Mouse (Mus musculus) heart, embryonic 12.5 days (tissue): ENCODE measurements at regions not wholly inside any gene's neighbourhood (a gene's known extent, or its start where the extent isn't known, plus 50 kb on each side); places are given as distances from the start of the nearest gene placed in this dataset.

Experiments used
- ATAC-seq: fragments of 200-750 bp; cut with Nextera tagmentation; 2 replicates; pipeline ENCODE4 v1.8.0; 2017; ENCODE audit warnings: moderate TSS enrichment, moderate library complexity; ENCODE audit not compliant: insufficient number of reproducible peaks, low FRiP score
- H3K27ac ChIP-seq: fragments of 300-500 bp; sonication (generic); 2 replicates; pipeline ENCODE4 v1.5.1; 2016; ENCODE audit warnings: mild to moderate bottlenecking, moderate library complexity; ENCODE audit not compliant: poor library complexity, severe bottlenecking
- H3K27me3 ChIP-seq: fragments of 300-500 bp; sonication (generic); replicated peaks from 2 replicates; pipeline ENCODE4 v1.6.1; 2016; ENCODE audit warnings: mild to moderate bottlenecking, moderate library complexity
- H3K36me3 ChIP-seq: fragments of 300-500 bp; sonication (generic); 2 replicates; pipeline ENCODE4 v1.6.1; 2016; ENCODE audit warnings: mild to moderate bottlenecking, moderate library complexity
- H3K4me1 ChIP-seq: fragments of 300-500 bp; sonication (generic); replicated peaks from 2 replicates; pipeline ENCODE4 v1.6.1; 2016; ENCODE audit warnings: mild to moderate bottlenecking
- H3K4me2 ChIP-seq: fragments of 300-500 bp; sonication (generic); 2 replicates; pipeline ENCODE4 v1.6.1; 2016; ENCODE audit warnings: mild to moderate bottlenecking, moderate library complexity
- H3K4me3 ChIP-seq: fragments of 300-500 bp; sonication (generic); 2 replicates; pipeline ENCODE4 v1.5.1; 2016; ENCODE audit warnings: mild to moderate bottlenecking
- H3K9ac ChIP-seq: fragments of 300-500 bp; sonication (generic); 2 replicates; pipeline ENCODE4 v1.6.1; 2016; ENCODE audit warnings: mild to moderate bottlenecking, moderate library complexity
- H3K9me3 ChIP-seq: fragments of 300-500 bp; sonication (generic); replicated peaks from 2 replicates; pipeline ENCODE4 v1.6.1; 2016; ENCODE audit warnings: mild to moderate bottlenecking, moderate library complexity
- WGBS: fragments of 180-500 bp; shearing (Covaris S2); methylation state at CpG from one replicate; pipeline ENCODE4 v1.1.7; 2016; 5-methylcytosine and 5-hydroxymethylcytosine counted together

- Histone ChIP-seq H3K4me2 (no peak overlapping the region), H3K4me3 (no peak overlapping the region), H3K27me3 (no peaks in the 10 kb centered on the region), H3K4me1 (peaks cover 17% of the 10 kb centered on the region), H3K27ac (peak overlapping the region; percentile 51; the same call in 1 of the 2 replicates), H3K9ac (no peak overlapping the region), H3K36me3 (no peaks in the 10 kb centered on the region), H3K9me3 (no peaks in the 10 kb centered on the region)
- 27% methylated on average over 4 of the region's 4 CpGs for WGBS
- ATAC-seq: no peak; the same call in 1 of the 2 replicates
Observed at GRCm38 (mm10) chr10:111771010-111771409, 201.5 kb upstream of the Krr1 start.

DNA sequence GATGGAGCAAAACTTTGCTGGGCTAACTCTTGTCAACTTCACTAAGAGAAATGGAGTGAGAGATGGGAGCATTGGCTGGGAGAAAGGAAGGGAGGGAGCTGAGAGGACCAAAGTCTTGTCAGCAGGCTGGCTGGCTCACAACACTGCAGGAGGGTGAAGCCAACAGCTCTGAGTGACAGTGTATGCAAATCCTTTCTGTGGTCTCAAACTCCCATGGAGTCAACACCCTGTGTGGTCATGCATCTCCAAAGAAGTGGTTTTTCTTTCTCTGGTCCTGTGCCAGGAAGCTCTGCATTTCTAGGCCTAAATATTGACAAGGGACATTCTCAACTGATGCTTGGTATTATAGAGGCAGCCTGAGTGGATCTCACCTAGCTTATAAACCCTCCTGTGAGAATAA lies 194.9 kb upstream of the Krr1 start:
- no peaks in the 10 kb centered on the region for H3K36me3 ChIP-seq
- H3K27ac ChIP-seq: no peak overlapping the region
- H3K9me3 ChIP-seq: no peaks in the 10 kb centered on the region
- no peak overlapping the region for H3K4me3 ChIP-seq
- ATAC-seq: no peak
- H3K27me3 ChIP-seq: no peaks in the 10 kb centered on the region
- no peak overlapping the region for H3K9ac ChIP-seq
- H3K4me1 ChIP-seq: no peaks in the 10 kb centered on the region
- H3K4me2 ChIP-seq: no peak overlapping the region

DNA sequence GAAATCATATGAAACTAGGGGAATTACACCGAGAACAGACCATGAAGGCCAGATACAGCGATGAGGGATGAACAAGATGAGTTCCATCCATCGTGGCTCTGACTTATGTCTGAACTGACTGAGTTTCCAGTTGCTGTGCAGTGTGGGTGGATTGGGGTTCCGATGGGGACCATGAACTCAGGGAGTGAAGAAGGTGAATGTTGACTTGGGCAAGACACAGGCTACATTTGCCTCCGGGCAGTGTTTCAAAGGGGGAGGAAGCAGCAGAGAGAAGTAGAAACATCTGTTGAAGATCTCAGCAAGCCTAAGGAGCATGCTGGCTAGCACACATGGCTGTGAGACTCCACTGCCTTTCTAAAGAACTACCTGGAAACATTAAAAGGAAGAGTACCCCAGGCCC lies 194.4 kb upstream of the Krr1 start:
- H3K27me3 ChIP-seq: no peaks in the 10 kb centered on the region
- H3K27ac ChIP-seq: no peak overlapping the region
- H3K4me3 ChIP-seq: no peak overlapping the region
- no peak for ATAC-seq
- H3K9ac ChIP-seq: no peak overlapping the region
- no peaks in the 10 kb centered on the region for H3K9me3 ChIP-seq
- no peaks in the 10 kb centered on the region for H3K36me3 ChIP-seq
- 82% methylated on average over 5 of the region's 5 CpGs for WGBS
- H3K4me2 ChIP-seq: no peak overlapping the region
- no peaks in the 10 kb centered on the region for H3K4me1 ChIP-seq

DNA sequence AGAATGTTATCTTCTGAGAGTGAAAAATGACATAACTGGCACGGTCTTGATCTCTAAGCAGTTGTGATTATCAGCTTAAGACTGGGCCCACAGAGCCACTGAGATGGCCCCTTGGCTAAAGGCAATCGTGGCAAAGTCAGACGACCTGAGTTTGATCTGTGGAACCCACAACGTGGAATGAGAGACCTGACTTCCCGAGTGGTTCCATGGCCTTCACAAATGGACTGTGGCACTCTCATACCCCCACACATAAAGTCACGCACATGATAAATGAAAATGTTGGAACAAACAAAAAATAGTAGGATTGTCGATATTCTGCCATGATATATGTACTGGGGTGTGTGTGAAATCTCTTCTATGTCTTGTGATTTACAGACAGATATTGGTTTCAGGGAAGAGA lies 192.5 kb upstream of the Krr1 start:
- Histone ChIP-seq H3K9me3 (no peaks in the 10 kb centered on the region), H3K4me3 (no peak overlapping the region), H3K4me2 (no peak overlapping the region), H3K36me3 (no peaks in the 10 kb centered on the region), H3K4me1 (no peaks in the 10 kb centered on the region), H3K9ac (no peak overlapping the region), H3K27ac (no peak overlapping the region), H3K27me3 (no peaks in the 10 kb centered on the region)
- no peak for ATAC-seq
- 82% methylated on average over 7 of the region's 7 CpGs for WGBS

DNA sequence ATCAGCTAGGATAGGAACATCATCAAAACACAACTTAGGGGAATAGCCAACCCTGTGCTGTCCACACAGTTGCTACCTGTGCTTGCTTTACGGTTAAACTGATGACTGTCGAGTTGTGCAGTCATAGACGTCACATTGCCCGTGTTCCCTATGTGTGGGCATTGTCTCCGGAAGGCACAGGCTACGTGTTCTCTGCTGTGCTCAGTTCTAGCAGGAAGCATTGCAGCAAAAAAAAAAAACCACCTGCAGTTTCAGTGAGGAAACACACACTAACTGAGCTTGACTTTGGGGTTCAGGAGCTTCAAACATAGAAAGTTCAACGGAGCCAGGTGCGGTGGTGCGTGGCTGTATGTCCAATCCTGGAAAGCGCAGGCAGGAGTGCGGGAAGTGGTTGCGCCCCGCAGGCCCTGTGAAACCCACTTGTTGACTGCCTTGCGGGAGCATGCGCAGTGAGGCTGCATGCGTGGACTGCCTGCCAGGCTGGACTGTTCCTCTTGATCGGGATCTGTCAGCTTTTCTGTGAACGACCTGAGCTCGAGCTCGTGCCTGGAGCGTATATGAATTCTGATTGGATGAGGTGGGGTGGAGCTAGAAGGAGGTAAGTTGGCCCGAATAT lies 190.2 kb upstream of the Krr1 start:
- no peak for ATAC-seq
- H3K27ac ChIP-seq: no peak overlapping the region
- H3K9me3 ChIP-seq: no peaks in the 10 kb centered on the region
- H3K4me2 ChIP-seq: no peak overlapping the region
- H3K4me1 ChIP-seq: no peaks in the 10 kb centered on the region
- H3K27me3 ChIP-seq: no peaks in the 10 kb centered on the region
- H3K4me3 ChIP-seq: no peak overlapping the region
- no peaks in the 10 kb centered on the region for H3K36me3 ChIP-seq
- H3K9ac ChIP-seq: no peak overlapping the region
- 81% methylated on average over 22 of the region's 22 CpGs for WGBS

DNA sequence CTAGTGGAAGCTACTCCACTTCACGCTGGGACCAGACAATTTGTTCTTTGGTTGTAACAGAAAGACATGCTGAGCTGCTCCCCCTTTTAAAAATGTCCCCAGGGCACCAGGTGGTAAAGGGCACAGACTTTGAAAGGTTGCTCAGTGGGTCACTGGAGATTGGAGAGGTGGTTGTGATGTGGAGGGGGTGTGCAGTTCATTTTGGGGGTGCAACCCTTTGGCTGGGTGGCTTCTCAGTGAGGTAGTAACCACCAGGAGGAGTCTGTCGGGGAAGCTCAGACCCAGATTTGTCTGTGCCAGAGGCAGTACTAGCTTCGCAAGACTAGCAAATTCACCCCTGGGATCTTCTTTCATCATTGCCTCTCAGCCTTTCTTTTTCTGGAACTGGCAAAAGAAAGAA lies 189.0 kb upstream of the Krr1 start:
- WGBS: 81% methylated on average over 3 of the region's 3 CpGs
- H3K27ac ChIP-seq: no peak overlapping the region
- H3K36me3 ChIP-seq: no peaks in the 10 kb centered on the region

GRCm38 (mm10) chr10:111784065-111784853 lies 188.2 kb upstream of the Krr1 start:
- H3K27ac ChIP-seq: no peak overlapping the region
- no peak for ATAC-seq

More for the DNA sequence above, 189.0 kb upstream of the Krr1 start:
- H3K9me3 ChIP-seq: no peaks in the 10 kb centered on the region
- H3K4me3 ChIP-seq: no peak overlapping the region
- no peaks in the 10 kb centered on the region for H3K4me1 ChIP-seq
- no peaks in the 10 kb centered on the region for H3K27me3 ChIP-seq
- ATAC-seq: no peak
- H3K9ac ChIP-seq: no peak overlapping the region
- H3K4me2 ChIP-seq: no peak overlapping the region

DNA sequence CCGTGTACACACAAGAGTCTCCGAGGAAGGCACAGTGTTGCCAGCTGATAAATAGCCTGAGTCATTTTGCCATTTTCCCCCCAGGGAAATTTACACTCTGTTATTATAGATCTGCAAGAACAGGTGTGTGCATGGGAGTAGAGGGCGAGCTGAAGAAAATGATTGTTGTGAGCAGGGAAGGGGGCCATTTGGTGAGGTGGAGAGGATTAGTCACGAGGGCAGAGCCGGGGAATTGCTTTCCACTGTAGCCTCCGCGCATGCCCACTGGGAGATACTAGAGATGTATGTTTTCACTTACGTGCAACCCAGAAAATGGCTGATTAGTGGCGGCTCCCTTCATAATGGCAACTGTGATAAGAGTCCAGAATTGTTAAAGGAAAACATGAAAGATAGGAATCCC lies 185.3 kb upstream of the Krr1 start:
- no peak overlapping the region for H3K4me2 ChIP-seq
- no peaks in the 10 kb centered on the region for H3K4me1 ChIP-seq
- 47% methylated on average over 9 of the region's 9 CpGs for WGBS
- H3K27me3 ChIP-seq: no peaks in the 10 kb centered on the region
- no peak for ATAC-seq
- no peaks in the 10 kb centered on the region for H3K36me3 ChIP-seq
- H3K9ac ChIP-seq: no peak overlapping the region
- H3K4me3 ChIP-seq: no peak overlapping the region
- no peak overlapping the region for H3K27ac ChIP-seq
- H3K9me3 ChIP-seq: no peaks in the 10 kb centered on the region

More at GRCm38 (mm10) chr10:111784065-111784853, 188.2 kb upstream of the Krr1 start:
- H3K4me2 ChIP-seq: no peak overlapping the region
- H3K27me3 ChIP-seq: no peaks in the 10 kb centered on the region
- WGBS: 73% methylated on average over 12 of the region's 12 CpGs
- H3K9ac ChIP-seq: no peak overlapping the region
- no peaks in the 10 kb centered on the region for H3K9me3 ChIP-seq
- H3K4me1 ChIP-seq: no peaks in the 10 kb centered on the region
- H3K4me3 ChIP-seq: no peak overlapping the region
- no peaks in the 10 kb centered on the region for H3K36me3 ChIP-seq

GRCm38 (mm10) chr10:111789264-111789663 lies 183.2 kb upstream of the Krr1 start:
- no peak overlapping the region for H3K4me2 ChIP-seq
- H3K9ac ChIP-seq: no peak overlapping the region
- no peak for ATAC-seq
- no peak overlapping the region for H3K4me3 ChIP-seq
- WGBS: 90% methylated on average over 9 of the region's 9 CpGs
- no peaks in the 10 kb centered on the region for H3K27me3 ChIP-seq
- no peaks in the 10 kb centered on the region for H3K9me3 ChIP-seq
- no peak overlapping the region for H3K27ac ChIP-seq
- no peaks in the 10 kb centered on the region for H3K4me1 ChIP-seq
- H3K36me3 ChIP-seq: no peaks in the 10 kb centered on the region

GRCm38 (mm10) chr10:111790911-111791310 lies 181.6 kb upstream of the Krr1 start:
- Histone ChIP-seq H3K36me3 (no peaks in the 10 kb centered on the region), H3K4me2 (no peak overlapping the region), H3K27me3 (no peaks in the 10 kb centered on the region), H3K4me1 (peaks cover 10% of the 10 kb centered on the region), H3K9me3 (no peaks in the 10 kb centered on the region), H3K4me3 (no peak overlapping the region), H3K27ac (no peak overlapping the region), H3K9ac (no peak overlapping the region)
- 89% methylated on average over 2 of the region's 2 CpGs for whole genome bisulfite sequencing
- ATAC-seq: no peak

DNA sequence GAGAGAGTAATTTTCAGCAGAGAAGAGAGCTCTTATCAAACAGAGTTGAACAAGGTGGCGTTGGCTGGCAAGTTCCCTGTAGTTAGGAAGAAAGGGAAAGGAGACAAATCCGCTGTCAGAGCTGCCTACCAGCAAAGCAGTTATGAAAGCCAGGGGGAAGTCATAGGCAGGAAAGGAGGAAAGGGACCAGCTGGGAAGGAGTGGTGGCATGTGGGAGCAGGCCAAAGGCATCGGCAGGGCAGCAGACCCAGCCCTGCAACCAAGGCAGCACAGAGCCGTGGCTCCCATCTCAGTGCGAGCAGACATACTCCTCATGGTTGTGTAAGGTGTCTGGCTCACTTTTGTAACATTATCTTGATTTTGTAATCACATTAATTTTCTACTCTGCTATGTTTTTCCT lies 177.4 kb upstream of the Krr1 start:
- ATAC-seq: no peak
- no peaks in the 10 kb centered on the region for H3K36me3 ChIP-seq
- H3K4me2 ChIP-seq: no peak overlapping the region
- no peaks in the 10 kb centered on the region for H3K9me3 ChIP-seq
- H3K27me3 ChIP-seq: no peaks in the 10 kb centered on the region
- H3K9ac ChIP-seq: no peak overlapping the region
- H3K27ac ChIP-seq: peak overlapping the region; percentile 47; the same call in 1 of the 2 replicates
- WGBS: 50% methylated on average over 5 of the region's 5 CpGs
- H3K4me3 ChIP-seq: no peak overlapping the region
- peaks cover 10% of the 10 kb centered on the region for H3K4me1 ChIP-seq
